27 mouse cellular contexts compared by ENCODE assay signal in the genomic region with DNA sequence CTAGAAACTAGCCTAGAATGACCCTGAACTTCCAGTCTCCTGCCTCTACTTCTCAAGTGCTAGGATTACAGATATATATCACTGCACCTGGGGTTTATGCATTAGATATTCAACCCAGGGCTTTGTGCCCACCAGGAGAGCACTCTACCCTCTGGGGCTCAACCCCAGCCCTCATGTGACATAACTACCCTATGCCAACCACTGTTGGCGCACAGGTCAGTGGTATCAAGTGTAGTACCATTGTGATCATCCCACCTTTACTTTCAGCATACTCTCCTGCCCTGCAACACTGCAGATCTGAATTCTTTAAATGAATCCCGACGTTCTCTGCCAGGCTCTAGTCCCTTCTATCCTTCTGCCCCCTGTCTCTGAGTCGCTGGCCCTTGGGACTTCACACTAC. TPM values are rescaled to one million over a fixed set of nuclear protein-coding genes. Genes with fewer than 3 reads are reported as not detected.
A peak's percentile ranks its signal among the peaks of the same experiment; 100 is the strongest.
DNase-seq lines count a peak whose midpoint lies in the region; ATAC-seq and TF ChIP-seq lines count a peak whose summit lies in the region.
"Had no signal": no experiment of that assay in that cellular context is flagged by ENCODE, and none has a peak within 500 bp of the region (broad histone marks: within the 10 kb centered on the region; RNA-seq: fewer than 3 reads in every experiment).

No protein-coding gene starts in this region.

- peak overlapping the region; percentile 57; the same call in 1 of the 2 replicates for H3K27ac ChIP-seq in hindbrain, embryonic 15.5 days (replicated peaks)
- H3K27ac ChIP-seq in hindbrain, postnatal 0 days = no peak overlapping the region
- H3K27ac ChIP-seq in neural tube, embryonic 13.5 days (replicated peaks) = 0 out of 2 replicates have a peak overlapping the region, but pooled peaks have one; percentile 33
- peak overlapping the region; percentile 64; the same call in 1 of the 2 replicates for H3K27ac ChIP-seq in neural tube, embryonic 15.5 days (replicated peaks)
- H3K27ac ChIP-seq in forebrain, embryonic 12.5 days = no peak overlapping the region
- H3K27ac ChIP-seq: embryonic facial prominence, embryonic 12.5 days; embryonic facial prominence, embryonic 15.5 days; forebrain, embryonic 15.5 days; heart, embryonic 13.5 days; hindbrain, embryonic 12.5 days had no signal

- TF ChIP-seq CTCF in hindbrain, postnatal 0 days (IDR thresholded peaks at IDR 0.05; ENCODE audit: low read depth) = no peak

- WGBS in hindbrain, embryonic 15.5 days = 94% methylated on average over 4 of the region's 4 CpGs
- 95% methylated on average over 4 of the region's 4 CpGs for WGBS in hindbrain, postnatal 0 days
- WGBS in neural tube, embryonic 13.5 days = 92% methylated on average over 4 of the region's 4 CpGs
- WGBS in neural tube, embryonic 15.5 days = 97% methylated on average over 4 of the region's 4 CpGs
- WGBS in forebrain, embryonic 12.5 days = 88% methylated on average over 4 of the region's 4 CpGs

- DNase-seq in hindbrain, postnatal 0 days (ENCODE audit: low spot score) = no peak
- DNase-seq in neural tube, embryonic 10.5 days (ENCODE audit: extremely low spot score, low spot score) = no peak
- DNase-seq: adrenal gland, adult 2 months; adrenal gland, postnatal 14 days; cerebellum, adult 11 months; cerebellum, adult 2 months; cerebellum, adult 9-11 months; cerebellum, postnatal 25 days; gastrocnemius, postnatal 25 days; heart, postnatal 14 days had no signal

- H3K4me1 ChIP-seq in hindbrain, embryonic 15.5 days (replicated peaks) = peaks cover 15% of the 10 kb centered on the region
- peaks cover 10% of the 10 kb centered on the region for H3K4me1 ChIP-seq in hindbrain, postnatal 0 days (ENCODE audit: insufficient read depth, low read length)
- H3K4me1 ChIP-seq in neural tube, embryonic 13.5 days (replicated peaks) = peaks cover 16% of the 10 kb centered on the region
- peaks cover 23% of the 10 kb centered on the region for H3K4me1 ChIP-seq in neural tube, embryonic 15.5 days
- H3K4me1 ChIP-seq in forebrain, embryonic 12.5 days = peaks cover 21% of the 10 kb centered on the region

- H3K9me3 ChIP-seq in hindbrain, embryonic 15.5 days = no peaks in the 10 kb centered on the region
- H3K9me3 ChIP-seq in hindbrain, postnatal 0 days (ENCODE audit: low read length) = no peaks in the 10 kb centered on the region
- H3K9me3 ChIP-seq in neural tube, embryonic 13.5 days = no peaks in the 10 kb centered on the region
- H3K9me3 ChIP-seq in neural tube, embryonic 15.5 days (replicated peaks) = no peaks in the 10 kb centered on the region
- no peaks in the 10 kb centered on the region for H3K9me3 ChIP-seq in forebrain, embryonic 12.5 days
- H3K9me3 ChIP-seq: embryonic facial prominence, embryonic 12.5 days; embryonic facial prominence, embryonic 15.5 days; forebrain, embryonic 15.5 days; heart, embryonic 13.5 days; hindbrain, embryonic 12.5 days had no signal

- no peaks in the 10 kb centered on the region for H3K27me3 ChIP-seq in hindbrain, embryonic 15.5 days
- H3K27me3 ChIP-seq in hindbrain, postnatal 0 days (ENCODE audit: insufficient read depth, low read length) = no peaks in the 10 kb centered on the region
- no peaks in the 10 kb centered on the region for H3K27me3 ChIP-seq in neural tube, embryonic 13.5 days
- H3K27me3 ChIP-seq in neural tube, embryonic 15.5 days (replicated peaks) = no peaks in the 10 kb centered on the region
- no peaks in the 10 kb centered on the region for H3K27me3 ChIP-seq in forebrain, embryonic 12.5 days
- H3K27me3 ChIP-seq: embryonic facial prominence, embryonic 12.5 days; embryonic facial prominence, embryonic 15.5 days; forebrain, embryonic 15.5 days; heart, embryonic 13.5 days; hindbrain, embryonic 12.5 days had no signal

- no peak for ATAC-seq in hindbrain, embryonic 15.5 days (ENCODE audit: low FRiP score, low read depth)
- no peak for ATAC-seq in hindbrain, postnatal 0 days
- ATAC-seq in neural tube, embryonic 13.5 days (ENCODE audit: low read depth) = no peak
- ATAC-seq in neural tube, embryonic 15.5 days (ENCODE audit: low FRiP score) = no peak
- no peak for ATAC-seq in forebrain, embryonic 12.5 days (ENCODE audit: low FRiP score)
- ATAC-seq: CD4-positive, CD25-positive, alpha-beta regulatory T cell, adult 4 months; inflammation-experienced regulatory T-cells, adult 6 months had no signal

- H3K9ac ChIP-seq in hindbrain, embryonic 15.5 days = no peak overlapping the region
- no peak overlapping the region for H3K9ac ChIP-seq in hindbrain, postnatal 0 days (replicated peaks; ENCODE audit: low read length)
- no peak overlapping the region for H3K9ac ChIP-seq in neural tube, embryonic 13.5 days
- no peak overlapping the region for H3K9ac ChIP-seq in neural tube, embryonic 15.5 days (replicated peaks)
- no peak overlapping the region for H3K9ac ChIP-seq in forebrain, embryonic 12.5 days
- H3K9ac ChIP-seq: embryonic facial prominence, embryonic 12.5 days; embryonic facial prominence, embryonic 15.5 days; forebrain, embryonic 15.5 days; heart, embryonic 13.5 days; hindbrain, embryonic 12.5 days had no signal

- H3K4me3 ChIP-seq in hindbrain, embryonic 15.5 days = no peak overlapping the region
- H3K4me3 ChIP-seq in hindbrain, postnatal 0 days (ENCODE audit: low read length) = no peak overlapping the region
- H3K4me3 ChIP-seq in neural tube, embryonic 13.5 days = no peak overlapping the region
- no peak overlapping the region for H3K4me3 ChIP-seq in neural tube, embryonic 15.5 days (replicated peaks)
- no peak overlapping the region for H3K4me3 ChIP-seq in forebrain, embryonic 12.5 days (replicated peaks)
- H3K4me3 ChIP-seq: embryonic facial prominence, embryonic 12.5 days; embryonic facial prominence, embryonic 15.5 days; forebrain, embryonic 15.5 days; heart, embryonic 13.5 days; hindbrain, embryonic 12.5 days had no signal

- no peak overlapping the region for H3K4me2 ChIP-seq in hindbrain, embryonic 15.5 days
- no peak overlapping the region for H3K4me2 ChIP-seq in hindbrain, postnatal 0 days (ENCODE audit: low read depth, low read length)
- H3K4me2 ChIP-seq in neural tube, embryonic 13.5 days = no peak overlapping the region
- H3K4me2 ChIP-seq in neural tube, embryonic 15.5 days = no peak overlapping the region
- H3K4me2 ChIP-seq in forebrain, embryonic 12.5 days = no peak overlapping the region
- H3K4me2 ChIP-seq: embryonic facial prominence, embryonic 12.5 days; embryonic facial prominence, embryonic 15.5 days; forebrain, embryonic 15.5 days; heart, embryonic 13.5 days; hindbrain, embryonic 12.5 days had no signal

- no peaks in the 10 kb centered on the region for H3K36me3 ChIP-seq in hindbrain, embryonic 15.5 days
- H3K36me3 ChIP-seq in hindbrain, postnatal 0 days (ENCODE audit: insufficient read depth, low read length) = no peaks in the 10 kb centered on the region
- H3K36me3 ChIP-seq in neural tube, embryonic 13.5 days = no peaks in the 10 kb centered on the region
- no peaks in the 10 kb centered on the region for H3K36me3 ChIP-seq in neural tube, embryonic 15.5 days
- no peaks in the 10 kb centered on the region for H3K36me3 ChIP-seq in forebrain, embryonic 12.5 days (replicated peaks)
- H3K36me3 ChIP-seq: embryonic facial prominence, embryonic 12.5 days; embryonic facial prominence, embryonic 15.5 days; forebrain, embryonic 15.5 days; heart, embryonic 13.5 days; hindbrain, embryonic 12.5 days had no signal

RNA-seq across cellular contexts. Expression of gene Anapc15-ps, which starts 11.0 kb away (rescaled TPM):
- polyA plus RNA-seq in hindbrain, embryonic 15.5 days (2015; fragmentation: Nextera tagmentation; extraction: Ambion mirVana) = not detected in 2 replicates
- not detected in 2 replicates for total RNA-seq in hindbrain, postnatal 0 days (2014; rRNA removed)
- 0.54 TPM in 1 of 2 replicates, not detected in the other for polyA plus RNA-seq in hindbrain, postnatal 0 days (2015; fragmentation: Nextera tagmentation; extraction: Ambion mirVana)
- polyA plus RNA-seq in neural tube, embryonic 13.5 days (2015; fragmentation: Nextera tagmentation; extraction: Ambion mirVana) = not detected in 2 replicates
- polyA plus RNA-seq in neural tube, embryonic 15.5 days (2015; fragmentation: Nextera tagmentation; extraction: Ambion mirVana) = not detected in 2 replicates
- not detected in 2 replicates for polyA plus RNA-seq in forebrain, embryonic 12.5 days (2016; fragmentation: Nextera tagmentation; extraction: Ambion mirVana)
- total RNA-seq: adrenal gland, adult 2 months; adrenal gland, postnatal 14 days; adrenal gland, postnatal 4 days; gastrocnemius, adult 8-10 months; gastrocnemius, postnatal 25 days; heart, adult 8-10 months; heart, postnatal 14 days; hematopoietic stem cell, adult 5-6 weeks; MEL had no signal
- polyA plus RNA-seq: adrenal gland, adult 2 months; CD4-positive, CD25-positive, alpha-beta regulatory T cell, adult 4 months; embryonic facial prominence, embryonic 12.5 days; embryonic facial prominence, embryonic 15.5 days; forebrain, embryonic 11.5 days; forebrain, embryonic 15.5 days; heart, embryonic 13.5 days; hindbrain, embryonic 12.5 days; inflammation-experienced regulatory T-cells, adult 6 months had no signal

Comparison
In these comparisons a context has a peak if more than half of its experiments do, and no peak if none do; other contexts are left out.
1. H3K27ac ChIP-seq: peak in hindbrain, embryonic 15.5 days (single experiment), neural tube, embryonic 13.5 days (single experiment) and neural tube, embryonic 15.5 days (single experiment); none in hindbrain, postnatal 0 days (single experiment) and forebrain, embryonic 12.5 days (single experiment).